Mouse (Mus musculus): ENCODE measurements at regions not wholly inside any gene's neighbourhood (a gene's known extent, or its start where the extent isn't known, plus 50 kb on each side); places are given as distances from the start of the nearest gene placed in this dataset.

GRCm38 (mm10) chr13:34470410-34470809 lies 125.4 kb upstream of the Slc22a23 start:
- no peak for TF ChIP-seq CTCF (IDR thresholded peaks at IDR 0.05; ENCODE audit: borderline replicate concordance, insufficient read depth, low read depth, low read length)
- TF ChIP-seq POLR2A (IDR thresholded peaks at IDR 0.05; ENCODE audit: borderline replicate concordance, insufficient read depth, low read length) = no peak

Measured in cerebellum, adult 2 months (tissue).